Mouse (Mus musculus) layer of hippocampus, adult 18-20 months (tissue): ENCODE measurements around the gene Mtch1. TPM values are rescaled to one million over a fixed set of nuclear protein-coding genes. Genes with fewer than 3 reads are reported as not detected.
"Not testable (repeated sequence)": the region's sequence is repeated elsewhere in the genome, so short reads cannot be mapped to it uniquely, and the experiment has no call there.

Experiments
- DNase-seq, 2 experiments: peaks; one replicate each; pipeline ENCODE4 v3.0.0; 2022; ENCODE audit warnings: low spot score in 2 of 2
- total RNA-seq, 2 experiments: library from RNA; stranded (reverse); gene quantifications; 2 replicates each; pipeline ENCODE4 v1.2.3; 2021

The Mtch1 gene
- total RNA-seq, 2 experiments from 2014 or later: 644 to 648 TPM

- DNase-seq: no peak
Observed at GRCm38 (mm10) chr17:29336266-29336990, 11.3 kb downstream of the Mtch1 start.

- DNase-seq: no peak
Observed at GRCm38 (mm10) chr17:29332186-29332685, 15.5 kb downstream of the Mtch1 start.

- no peak for DNase-seq
Observed at GRCm38 (mm10) chr17:29330671-29331410, 16.9 kb downstream of the Mtch1 start.

GRCm38 (mm10) chr17:29330221-29330620 lies 17.5 kb downstream of the Mtch1 start:
- DNase-seq: no peak

GRCm38 (mm10) chr17:29327691-29328090 lies 20.0 kb downstream of the Mtch1 start:
- no peak for DNase-seq

- no peak for DNase-seq
Observed at GRCm38 (mm10) chr17:29326531-29327529, 20.9 kb downstream of the Mtch1 start.

- no peak for DNase-seq
Observed at GRCm38 (mm10) chr17:29325831-29326230, 21.9 kb downstream of the Mtch1 start.

- no peak for DNase-seq
Observed at GRCm38 (mm10) chr17:29323625-29324024, 24.1 kb downstream of the Mtch1 start.

GRCm38 (mm10) chr17:29322603-29322962 lies 25.2 kb downstream of the Mtch1 start:
- DNase-seq: no peak

- DNase-seq: no peak
Observed at GRCm38 (mm10) chr17:29321765-29322602, 25.8 kb downstream of the Mtch1 start.

- no peak for DNase-seq
Observed at GRCm38 (mm10) chr17:29319881-29320639, 27.7 kb downstream of the Mtch1 start.

- DNase-seq: no peak
Observed at GRCm38 (mm10) chr17:29319476-29319875, 28.3 kb downstream of the Mtch1 start.

- DNase-seq: no peak
Observed at GRCm38 (mm10) chr17:29318731-29319250, 28.9 kb downstream of the Mtch1 start.

- not testable (repeated sequence) for DNase-seq
Observed at GRCm38 (mm10) chr17:29317380-29317779, 30.4 kb downstream of the Mtch1 start, which contains the start of gene Pi16. TSS of gene Pi16 (plus strand) at chr17:29317680.

GRCm38 (mm10) chr17:29316891-29317290 lies 30.8 kb downstream of the Mtch1 start:
- no peak for DNase-seq

GRCm38 (mm10) chr17:29315672-29316465 lies 31.9 kb downstream of the Mtch1 start:
- DNase-seq: no peak

- DNase-seq: no peak
Observed at GRCm38 (mm10) chr17:29313300-29313699, 34.4 kb downstream of the Mtch1 start.

GRCm38 (mm10) chr17:29312082-29312481 lies 35.7 kb downstream of the Mtch1 start:
- DNase-seq: no peak
